Mouse (Mus musculus) intestine, embryonic 15.5 days (tissue): ENCODE results near the gene Gab1. TPM values are rescaled to one million over a fixed set of nuclear protein-coding genes. Genes with fewer than 3 reads are reported as not detected.
A peak's percentile ranks its signal among the peaks of the same experiment; 100 is the strongest.

Experiments used
- ATAC-seq: fragments of 200-750 bp; cut with Nextera tagmentation; 2 replicates; pipeline ENCODE4 v1.8.0; 2017; ENCODE audit warnings: moderate TSS enrichment, moderate library complexity
- H3K27ac ChIP-seq: fragments of 300-500 bp; sonication (generic); 2 replicates; pipeline ENCODE4 v1.5.1; 2015; ENCODE audit warnings: mild to moderate bottlenecking, inconsistent platforms
- H3K27me3 ChIP-seq: fragments of 300-500 bp; sonication (generic); replicated peaks from 2 replicates; pipeline ENCODE4 v1.6.1; 2015; ENCODE audit warnings: inconsistent platforms
- H3K36me3 ChIP-seq: fragments of 300-500 bp; sonication (generic); 2 replicates; pipeline ENCODE4 v1.6.1; 2015; ENCODE audit warnings: inconsistent platforms
- H3K4me1 ChIP-seq: fragments of 300-500 bp; sonication (generic); replicated peaks from 2 replicates; pipeline ENCODE4 v1.6.1; 2015; ENCODE audit warnings: inconsistent platforms
- H3K4me2 ChIP-seq: fragments of 300-500 bp; sonication (generic); replicated peaks from 2 replicates; pipeline ENCODE4 v1.6.1; 2015; ENCODE audit warnings: mild to moderate bottlenecking, inconsistent platforms
- H3K4me3 ChIP-seq: fragments of 300-500 bp; sonication (generic); replicated peaks from 2 replicates; pipeline ENCODE4 v1.5.1; 2015; ENCODE audit warnings: inconsistent platforms
- H3K9ac ChIP-seq: fragments of 300-500 bp; sonication (generic); 2 replicates; pipeline ENCODE4 v1.6.1; 2015; ENCODE audit warnings: inconsistent platforms
- H3K9me3 ChIP-seq: fragments of 300-500 bp; sonication (generic); 2 replicates; pipeline ENCODE4 v1.6.1; 2016; ENCODE audit warnings: inconsistent platforms
- WGBS: fragments of 180-500 bp; shearing (Covaris S2); methylation state at CpG from one replicate; pipeline ENCODE4 v1.1.7; 2015; 5-methylcytosine and 5-hydroxymethylcytosine counted together
- polyA plus RNA-seq: library from polyadenylated mRNA; unstranded; fragments of >200 nt; fragmentation: Nextera tagmentation; extraction: Ambion mirVana; gene quantifications from 2 replicates; pipeline ENCODE4 v1.2.1, GENCODE M21; 2015

Gab1 gene
- polyA plus RNA-seq, 1 experiment from 2014 or later: 14.3 TPM

- H3K27me3 ChIP-seq: no peaks in the 10 kb centered on the region
- WGBS: 52% methylated on average over 11 of the region's 11 CpGs
- peak overlapping the region; percentile 51 for H3K27ac ChIP-seq
- H3K4me2 ChIP-seq: peak overlapping the region; percentile 33
- H3K4me3 ChIP-seq: no peak overlapping the region
- no peak overlapping the region for H3K9ac ChIP-seq
- peaks cover 37% of the 10 kb centered on the region for H3K4me1 ChIP-seq
- no peak for ATAC-seq
- H3K36me3 ChIP-seq: no peaks in the 10 kb centered on the region
- H3K9me3 ChIP-seq: no peaks in the 10 kb centered on the region
These were observed 10.4 kb downstream of the Gab1 start for GRCm38 (mm10) chr8:80869881-80870328.

DNA sequence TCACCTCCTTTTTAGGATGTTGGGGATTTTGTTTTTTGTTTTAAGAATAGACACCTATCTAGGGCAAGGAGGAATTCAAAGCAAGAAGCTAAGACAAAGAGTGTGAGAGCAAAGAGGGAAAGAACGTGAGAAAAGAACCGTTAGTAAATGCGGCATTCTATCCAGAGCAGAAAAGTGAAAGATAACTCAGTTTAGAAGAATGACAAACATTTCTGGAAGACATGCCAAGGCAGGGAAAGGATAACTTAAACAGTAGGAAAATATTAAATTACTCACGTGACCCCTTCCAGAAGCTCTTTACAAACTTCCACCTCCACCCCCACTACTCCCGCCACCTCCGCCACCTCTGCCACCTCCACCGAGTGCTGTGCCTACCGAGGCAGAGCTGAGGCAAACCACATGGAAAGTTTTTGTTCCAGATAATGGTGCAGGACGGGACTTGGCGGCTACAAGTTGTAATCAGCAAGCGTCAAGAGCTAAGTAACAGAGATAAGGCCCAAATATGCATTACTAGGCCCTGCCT is 11.5 kb downstream of the Gab1 start:
- peaks cover 37% of the 10 kb centered on the region for H3K4me1 ChIP-seq
- whole genome bisulfite sequencing: 39% methylated on average over 11 of the region's 11 CpGs
- no peak overlapping the region for H3K9ac ChIP-seq
- peak overlapping the region; percentile 19; the same call in 1 of the 2 replicates for H3K27ac ChIP-seq
- H3K36me3 ChIP-seq: no peaks in the 10 kb centered on the region
- peak; percentile 16; the same call in 1 of the 2 replicates for ATAC-seq
- H3K4me2 ChIP-seq: 0 out of 2 replicates have a peak overlapping the region, but pooled peaks have one; percentile 13
- H3K4me3 ChIP-seq: no peak overlapping the region
- H3K9me3 ChIP-seq: no peaks in the 10 kb centered on the region
- no peaks in the 10 kb centered on the region for H3K27me3 ChIP-seq

GRCm38 (mm10) chr8:80868006-80868702 is 12.2 kb downstream of the Gab1 start:
- no peak overlapping the region for H3K9ac ChIP-seq
- H3K4me3 ChIP-seq: no peak overlapping the region
- no peaks in the 10 kb centered on the region for H3K27me3 ChIP-seq
- no peak overlapping the region for H3K27ac ChIP-seq
- H3K4me1 ChIP-seq: peaks cover 41% of the 10 kb centered on the region
- no peaks in the 10 kb centered on the region for H3K9me3 ChIP-seq
- no peak overlapping the region for H3K4me2 ChIP-seq
- H3K36me3 ChIP-seq: no peaks in the 10 kb centered on the region
- WGBS: 79% methylated on average over 12 of the region's 12 CpGs
- no peak for ATAC-seq

DNA sequence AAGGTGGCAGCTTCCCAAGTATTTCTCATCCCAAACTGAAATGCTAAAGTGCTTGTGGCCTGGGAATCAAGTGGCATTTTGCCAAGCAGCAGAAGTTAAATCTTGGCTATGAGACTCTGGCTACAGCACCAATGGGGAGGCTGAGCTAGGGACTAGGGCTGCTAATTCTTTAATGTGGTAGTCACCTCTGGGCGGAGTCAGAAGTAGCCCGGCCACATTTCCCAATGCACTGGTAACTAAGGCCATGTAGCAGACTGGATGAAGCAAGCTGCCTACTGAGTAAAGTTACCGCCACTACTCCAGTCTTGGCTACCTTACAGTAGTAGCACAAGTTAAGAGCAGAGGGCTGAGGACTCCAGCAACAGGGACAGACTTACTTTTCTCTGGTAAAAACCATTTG is 12.7 kb downstream of the Gab1 start:
- H3K36me3 ChIP-seq: no peaks in the 10 kb centered on the region
- WGBS: 79% methylated on average over 3 of the region's 3 CpGs
- H3K9me3 ChIP-seq: no peaks in the 10 kb centered on the region
- H3K4me2 ChIP-seq: no peak overlapping the region
- H3K4me1 ChIP-seq: peaks cover 37% of the 10 kb centered on the region
- no peak overlapping the region for H3K4me3 ChIP-seq
- H3K27ac ChIP-seq: no peak overlapping the region
- ATAC-seq: no peak
- no peaks in the 10 kb centered on the region for H3K27me3 ChIP-seq
- no peak overlapping the region for H3K9ac ChIP-seq

GRCm38 (mm10) chr8:80865181-80865784 is 15.0 kb downstream of the Gab1 start:
- 73% methylated on average over 8 of the region's 8 CpGs for WGBS
- no peaks in the 10 kb centered on the region for H3K36me3 ChIP-seq
- no peak overlapping the region for H3K4me2 ChIP-seq
- no peak overlapping the region for H3K9ac ChIP-seq
- H3K4me1 ChIP-seq: peaks cover 31% of the 10 kb centered on the region
- no peak overlapping the region for H3K4me3 ChIP-seq
- H3K27me3 ChIP-seq: no peaks in the 10 kb centered on the region
- no peak overlapping the region for H3K27ac ChIP-seq
- H3K9me3 ChIP-seq: no peaks in the 10 kb centered on the region
- ATAC-seq: no peak

- 73% methylated on average over 5 of the region's 5 CpGs for WGBS
- peaks cover 17% of the 10 kb centered on the region for H3K4me1 ChIP-seq
- H3K36me3 ChIP-seq: no peaks in the 10 kb centered on the region
- no peak; the same call in 1 of the 2 replicates for ATAC-seq
- no peaks in the 10 kb centered on the region for H3K9me3 ChIP-seq
- H3K4me3 ChIP-seq: no peak overlapping the region
- H3K4me2 ChIP-seq: no peak overlapping the region
- H3K27ac ChIP-seq: no peak overlapping the region
- H3K27me3 ChIP-seq: no peaks in the 10 kb centered on the region
- H3K9ac ChIP-seq: no peak overlapping the region
These were observed 16.9 kb downstream of the Gab1 start for GRCm38 (mm10) chr8:80863393-80863792.

- Histone ChIP-seq H3K27me3 (no peaks in the 10 kb centered on the region), H3K4me3 (no peak overlapping the region), H3K9me3 (no peaks in the 10 kb centered on the region), H3K36me3 (no peaks in the 10 kb centered on the region), H3K27ac (no peak overlapping the region), H3K4me2 (no peak overlapping the region), H3K4me1 (peaks cover 18% of the 10 kb centered on the region), H3K9ac (no peak overlapping the region)
- 98% methylated on average over 26 of the region's 26 CpGs for WGBS
- no peak for ATAC-seq
These were observed 21.0 kb downstream of the Gab1 start for GRCm38 (mm10) chr8:80859180-80859775.

- no peaks in the 10 kb centered on the region for H3K9me3 ChIP-seq
- peak; percentile 64 for ATAC-seq
- H3K27ac ChIP-seq: no peak overlapping the region; the same call in 1 of the 2 replicates
- no peak overlapping the region for H3K4me3 ChIP-seq
- no peak overlapping the region for H3K4me2 ChIP-seq
- no peaks in the 10 kb centered on the region for H3K27me3 ChIP-seq
- WGBS: 73% methylated on average over 12 of the region's 12 CpGs
- H3K9ac ChIP-seq: no peak overlapping the region
- H3K36me3 ChIP-seq: no peaks in the 10 kb centered on the region
- peaks cover 18% of the 10 kb centered on the region for H3K4me1 ChIP-seq
These were observed 22.4 kb downstream of the Gab1 start for GRCm38 (mm10) chr8:80857851-80858367.

- Histone ChIP-seq H3K27ac (no peak overlapping the region), H3K4me2 (no peak overlapping the region)
These were observed 23.2 kb downstream of the Gab1 start for GRCm38 (mm10) chr8:80857128-80857527.

GRCm38 (mm10) chr8:80856606-80857005 is 23.7 kb downstream of the Gab1 start:
- H3K27me3 ChIP-seq: no peaks in the 10 kb centered on the region
- H3K4me3 ChIP-seq: no peak overlapping the region
- H3K4me2 ChIP-seq: no peak overlapping the region
- no peaks in the 10 kb centered on the region for H3K36me3 ChIP-seq
- WGBS: 62% methylated on average over 6 of the region's 6 CpGs
- no peak for ATAC-seq
- peaks cover 20% of the 10 kb centered on the region for H3K4me1 ChIP-seq
- H3K9me3 ChIP-seq: no peaks in the 10 kb centered on the region
- H3K27ac ChIP-seq: no peak overlapping the region
- no peak overlapping the region for H3K9ac ChIP-seq

More at GRCm38 (mm10) chr8:80857128-80857527, 23.2 kb downstream of the Gab1 start:
- Histone ChIP-seq H3K9ac (no peak overlapping the region), H3K4me1 (peaks cover 20% of the 10 kb centered on the region), H3K4me3 (no peak overlapping the region), H3K27me3 (no peaks in the 10 kb centered on the region), H3K9me3 (no peaks in the 10 kb centered on the region), H3K36me3 (no peaks in the 10 kb centered on the region)
- 41% methylated on average over 3 of the region's 3 CpGs for WGBS
- no peak for ATAC-seq

DNA sequence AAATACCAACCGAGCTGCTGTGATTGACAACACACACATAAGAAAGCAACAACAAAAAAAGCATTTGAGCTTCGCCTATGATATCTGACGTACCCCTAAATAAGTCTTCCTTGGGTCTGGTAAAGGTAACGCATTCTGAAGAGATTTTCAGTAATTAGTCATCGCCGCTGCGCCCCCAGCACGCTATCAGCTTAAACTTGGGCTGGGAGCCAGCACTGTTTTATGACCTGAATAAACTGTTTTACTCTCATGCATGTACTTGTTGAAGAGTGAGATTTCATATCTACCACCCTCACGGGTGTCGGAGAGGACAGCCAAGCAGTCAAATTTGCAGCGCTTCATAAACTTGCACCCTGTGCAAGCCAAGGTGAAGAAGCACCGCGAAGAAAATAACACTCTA is 26.7 kb downstream of the Gab1 start:
- no peaks in the 10 kb centered on the region for H3K27me3 ChIP-seq
- H3K4me2 ChIP-seq: peak overlapping the region; percentile 48
- H3K36me3 ChIP-seq: no peaks in the 10 kb centered on the region
- H3K9me3 ChIP-seq: no peaks in the 10 kb centered on the region
- ATAC-seq: peak; percentile 60
- no peak overlapping the region for H3K9ac ChIP-seq
- H3K4me3 ChIP-seq: no peak overlapping the region
- peaks cover 23% of the 10 kb centered on the region for H3K4me1 ChIP-seq
- WGBS: 45% methylated on average over 13 of the region's 13 CpGs
- peak overlapping the region; percentile 83 for H3K27ac ChIP-seq

GRCm38 (mm10) chr8:80853208-80853607 is 27.1 kb downstream of the Gab1 start:
- Histone ChIP-seq H3K27me3 (no peaks in the 10 kb centered on the region), H3K36me3 (no peaks in the 10 kb centered on the region), H3K27ac (peak overlapping the region; percentile 83), H3K9ac (no peak overlapping the region), H3K9me3 (no peaks in the 10 kb centered on the region), H3K4me3 (no peak overlapping the region), H3K4me2 (peak overlapping the region; percentile 48), H3K4me1 (peaks cover 27% of the 10 kb centered on the region)
- ATAC-seq: peak; percentile 86
- 50% methylated on average over 6 of the region's 6 CpGs for WGBS
